Mouse (Mus musculus): ENCODE results near the gene Pou2af1.

GRCm38 (mm10) chr9:51274678-51275077 is 61.2 kb downstream of the Pou2af1 start:
- TF ChIP-seq CTCF (IDR thresholded peaks at IDR 0.05; ENCODE audit: control insufficient read depth, insufficient read depth, insufficient replicate concordance, low read depth, low read length) (no peak), POLR2A (IDR thresholded peaks at IDR 0.05; ENCODE audit: control insufficient read depth, low read depth, low read length) (no peak)

Data from testis, adult 2 months (tissue).